In genomic region chrX:74312540-74313464, GRCm38 (mm10) we compare ENCODE assay signal across 8 mouse cellular contexts. TPM values are rescaled to one million over a fixed set of nuclear protein-coding genes. Genes with fewer than 3 reads are reported as not detected.
A peak's percentile ranks its signal among the peaks of the same experiment; 100 is the strongest.
DNase-seq lines count a peak whose midpoint lies in the region; ATAC-seq lines count a peak whose summit lies in the region.

Gene Fam50a, plus strand, starts transcription at chrX:74313033.

- no peaks in the 10 kb centered on the region for H3K9me3 ChIP-seq in hindbrain, embryonic 14.5 days (ENCODE audit: control insufficient read depth, low read length)

- H3K9ac ChIP-seq in hindbrain, embryonic 14.5 days, result peak within 1 kb of the TSS; percentile 74

- H3K4me1 ChIP-seq in hindbrain, embryonic 14.5 days (replicated peaks; ENCODE audit: control insufficient read depth, insufficient read depth, low read length), result peaks cover 4% of the 10 kb centered on the region; the same call in 1 of the 2 replicates

- peak; percentile 97 for ATAC-seq in hindbrain, embryonic 14.5 days (ENCODE audit: low FRiP score)

- H3K36me3 ChIP-seq in hindbrain, embryonic 14.5 days (replicated peaks; ENCODE audit: control insufficient read depth, insufficient read depth), result peaks cover 43% of the 10 kb centered on the region

- H3K4me2 ChIP-seq in hindbrain, embryonic 14.5 days (replicated peaks), result peak within 1 kb of the TSS; percentile 57

- H3K4me3 ChIP-seq in hindbrain, embryonic 14.5 days (replicated peaks; ENCODE audit: low read length), result peak within 1 kb of the TSS; percentile 55

- peak; percentile 56 for DNase-seq in WW6 (ENCODE audit: low read depth, low spot score)
- DNase-seq in cerebellum, postnatal 36 days, result peak; percentile 80 to 88
- DNase-seq in frontal cortex, postnatal 36 days (ENCODE audit: low spot score in 2 of 2), result peak; percentile 83 to 90
- peak; percentile 86 for DNase-seq in hindbrain, embryonic 14.5 days (ENCODE audit: low spot score)
- peak; percentile 82 for DNase-seq in left cerebral cortex, adult 11 months (ENCODE audit: low spot score)
- peak; percentile 93 for DNase-seq in lung, postnatal 36 days
- DNase-seq in retina, embryonic 14.5 days (ENCODE audit: low spot score), result peak; percentile 84
- DNase-seq in thymus, postnatal 36 days, result peak; percentile 80 to 90

- 20% methylated on average over 58 of the region's 59 CpGs for WGBS in hindbrain, embryonic 14.5 days

- no peaks in the 10 kb centered on the region for H3K27me3 ChIP-seq in hindbrain, embryonic 14.5 days (ENCODE audit: control insufficient read depth, insufficient read depth, low read length)

- H3K27ac ChIP-seq in hindbrain, embryonic 14.5 days, result peak within 1 kb of the TSS; percentile 91

RNA-seq across cellular contexts. Expression of gene Fam50a, which starts in this region (rescaled TPM):
- 45.3 and 46.8 TPM in 2 replicates for polyA plus RNA-seq in hindbrain, embryonic 14.5 days (2014; fragmentation: Nextera tagmentation; extraction: Ambion mirVana)

Comparison
In these comparisons a context has a peak if more than half of its experiments do, and no peak if none do; other contexts are left out.
1. Peak in every context shown above with its lines: DNase-seq, ATAC-seq, H3K4me3 ChIP-seq and H3K27ac ChIP-seq.